Mouse (Mus musculus): ENCODE results near the gene Hspd1.
"Not testable (repeated sequence)": the region's sequence is repeated elsewhere in the genome, so short reads cannot be mapped to it uniquely, and the experiment has no call there.

Gene Hspd1

DNA sequence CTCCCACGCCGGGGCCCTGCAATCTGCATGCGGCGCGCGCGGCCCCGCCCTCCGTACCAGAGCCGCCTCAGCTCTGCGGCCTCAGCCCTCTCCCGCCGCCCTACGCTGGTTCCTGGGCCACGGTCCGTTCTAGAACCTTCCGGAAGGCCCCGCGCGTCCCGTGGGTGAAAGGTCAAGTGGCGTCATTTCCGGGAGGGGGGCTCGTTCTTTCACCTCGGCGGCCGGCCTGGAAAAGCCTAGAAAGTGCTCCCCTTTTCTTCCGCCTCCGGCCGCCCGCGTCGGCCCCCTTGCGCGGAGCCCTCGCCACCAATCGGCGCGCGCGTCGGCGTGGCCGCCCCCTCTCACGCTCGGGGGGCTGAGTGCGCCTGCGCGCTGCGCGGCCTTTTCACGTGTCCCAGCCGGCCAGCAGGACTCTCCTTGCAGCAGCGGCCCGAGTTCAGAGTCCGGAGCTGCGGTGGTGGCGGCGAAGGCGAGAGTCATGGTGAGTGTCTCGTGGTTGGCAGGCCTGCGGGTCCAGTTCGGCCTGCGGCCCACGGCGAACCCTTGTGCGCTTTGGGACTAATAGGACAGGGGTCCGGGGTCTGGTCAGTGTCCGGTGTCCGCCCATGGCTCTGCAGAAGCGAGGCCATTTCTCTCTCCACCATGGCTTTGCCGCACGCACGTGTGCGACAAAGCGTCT, at the start of gene Hspd1, which contains the start of gene Hspe1:
Gene Hspd1, minus strand, starts transcription at position 312 of the 679 bp plus-strand sequence.
Gene Hspe1, plus strand, starts transcription at position 201 of the 679 bp plus-strand sequence.
- Histone ChIP-seq H3K36me3 (ENCODE audit: control insufficient read depth, insufficient read depth, low read length, poor library complexity, severe bottlenecking) (peaks cover 13% of the 10 kb centered on the region), H3K27me3 (ENCODE audit: control insufficient read depth, insufficient read depth, low read length, poor library complexity, severe bottlenecking) (no peaks in the 10 kb centered on the region)
- peak; percentile 99 for DNase-seq (ENCODE audit: low read depth, low spot score)

DNA sequence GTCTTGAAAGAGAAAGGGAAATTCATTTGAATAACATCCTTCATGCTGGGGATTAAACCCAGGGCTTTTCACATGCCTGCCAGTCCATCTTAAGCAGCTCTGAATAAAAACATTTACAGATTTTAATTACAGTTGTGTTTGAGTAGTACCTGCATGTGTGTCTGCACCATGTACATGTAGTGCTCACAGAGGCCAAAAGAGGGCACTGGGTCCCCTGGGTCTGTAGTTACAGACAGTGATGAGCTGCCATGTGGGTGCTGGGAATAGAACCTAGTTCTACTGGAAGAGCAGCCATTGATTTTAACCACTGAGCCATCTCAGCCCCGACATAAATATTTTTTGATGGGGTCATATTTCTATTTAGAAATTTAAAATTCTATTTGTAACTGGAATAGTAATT, 47.8 kb upstream of the Hspd1 start:
- H3K27me3 ChIP-seq (ENCODE audit: control insufficient read depth, insufficient read depth, low read length, poor library complexity, severe bottlenecking): no peaks in the 10 kb centered on the region
- 0 out of 2 replicates have a peak, but pooled peaks cover 2% of the 10 kb centered on the region for H3K36me3 ChIP-seq (ENCODE audit: control insufficient read depth, insufficient read depth, low read length, poor library complexity, severe bottlenecking)
- DNase-seq (ENCODE audit: low read depth, low spot score): peak; percentile 20

DNA sequence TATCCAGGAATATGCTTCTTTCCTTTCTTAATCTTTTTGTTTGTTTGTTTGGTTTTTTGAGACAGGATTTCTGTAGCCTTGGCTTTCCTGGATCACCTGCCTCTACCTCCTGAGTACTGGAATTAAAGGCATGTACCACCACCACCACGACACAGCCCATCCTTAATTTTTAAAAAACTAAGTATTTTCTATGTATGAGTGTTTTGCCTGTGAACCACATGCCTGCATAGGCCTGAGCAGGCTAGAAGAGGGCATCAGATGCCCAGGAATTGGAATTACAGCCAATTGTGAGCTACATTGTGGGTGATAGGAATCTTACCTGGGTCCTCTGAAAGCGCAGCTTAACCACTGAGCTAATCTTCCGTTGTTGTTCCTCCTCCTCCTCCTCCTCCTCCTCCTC, 46.3 kb upstream of the Hspd1 start:
- no peaks in the 10 kb centered on the region for H3K27me3 ChIP-seq (ENCODE audit: control insufficient read depth, insufficient read depth, low read length, poor library complexity, severe bottlenecking)
- 0 out of 2 replicates have a peak, but pooled peaks cover 2% of the 10 kb centered on the region for H3K36me3 ChIP-seq (ENCODE audit: control insufficient read depth, insufficient read depth, low read length, poor library complexity, severe bottlenecking)
- DNase-seq (ENCODE audit: low read depth, low spot score): no peak

DNA sequence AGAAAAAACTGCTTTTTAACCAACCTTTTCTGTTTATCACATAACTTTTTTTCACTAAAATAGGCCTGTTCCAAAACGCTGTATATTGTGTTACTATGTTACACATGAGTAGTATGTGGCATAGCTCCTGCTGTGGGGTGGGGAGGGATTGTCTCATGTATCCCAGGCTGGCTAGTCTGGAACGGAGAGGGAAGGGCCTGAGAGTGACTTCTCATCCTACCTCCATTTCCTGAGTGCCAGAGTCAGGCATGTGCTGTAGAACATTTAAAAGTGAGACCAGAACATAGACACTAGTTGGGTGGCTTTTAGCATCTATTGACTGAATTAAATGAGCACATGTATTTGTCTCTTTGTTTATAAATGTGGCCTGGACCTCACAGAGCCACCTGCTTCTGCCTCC, 45.1 kb upstream of the Hspd1 start:
- DNase-seq (ENCODE audit: low read depth, low spot score): no peak
- no peaks in the 10 kb centered on the region for H3K27me3 ChIP-seq (ENCODE audit: control insufficient read depth, insufficient read depth, low read length, poor library complexity, severe bottlenecking)
- H3K36me3 ChIP-seq (ENCODE audit: control insufficient read depth, insufficient read depth, low read length, poor library complexity, severe bottlenecking): 0 out of 2 replicates have a peak, but pooled peaks cover 2% of the 10 kb centered on the region

DNA sequence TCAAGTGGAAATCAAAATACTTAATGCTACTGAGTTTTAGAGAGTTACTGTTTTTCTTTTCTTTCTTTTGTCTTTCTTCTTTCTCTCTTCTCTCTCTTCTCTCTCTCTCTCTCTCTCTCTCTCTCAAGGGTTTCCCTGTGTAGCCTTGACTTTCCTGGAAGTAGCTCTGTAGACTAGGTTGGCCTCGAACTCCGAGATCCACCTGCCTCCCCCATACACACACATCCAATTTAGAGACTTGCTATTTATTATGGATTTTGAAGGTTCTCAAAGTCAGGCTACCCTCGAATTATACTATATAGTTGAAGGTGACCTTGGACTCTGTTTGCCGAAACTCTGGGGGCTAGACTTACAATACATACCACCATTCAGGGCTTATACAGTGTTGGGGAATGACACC, 44.3 kb upstream of the Hspd1 start:
- no peaks in the 10 kb centered on the region for H3K27me3 ChIP-seq (ENCODE audit: control insufficient read depth, insufficient read depth, low read length, poor library complexity, severe bottlenecking)
- H3K36me3 ChIP-seq (ENCODE audit: control insufficient read depth, insufficient read depth, low read length, poor library complexity, severe bottlenecking): 0 out of 2 replicates have a peak, but pooled peaks cover 2% of the 10 kb centered on the region
- no peak for DNase-seq (ENCODE audit: low read depth, low spot score)

DNA sequence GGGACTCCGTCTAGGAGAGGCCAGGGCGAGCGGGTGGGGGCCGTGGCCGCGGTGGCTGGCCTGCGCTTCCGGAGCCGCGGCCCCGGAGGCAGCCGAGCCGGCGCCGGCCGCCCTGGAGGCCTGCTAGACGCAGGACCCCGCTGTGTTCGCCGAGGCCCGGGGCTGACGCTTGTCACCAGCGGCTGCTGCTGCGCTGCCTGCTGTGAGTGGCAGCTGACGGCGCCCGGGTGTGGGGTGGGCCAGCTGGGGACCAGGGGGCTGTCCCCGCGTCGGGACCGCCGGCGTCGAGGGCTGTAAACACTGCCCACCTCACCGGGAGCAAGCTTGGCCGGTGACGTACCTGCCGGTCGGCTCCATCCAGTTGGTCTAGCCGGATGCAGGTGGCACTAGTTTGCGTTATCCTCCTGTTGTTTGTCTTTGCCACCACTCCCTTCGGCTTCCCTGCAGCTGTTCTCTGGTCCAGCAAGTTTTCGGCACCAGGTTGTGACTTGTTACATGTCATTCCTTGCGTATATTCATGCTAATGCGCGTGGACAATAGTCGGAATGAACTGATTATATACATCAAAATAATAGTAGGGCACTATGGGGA, 43.5 kb upstream of the Hspd1 start:
- peak; percentile 71 for DNase-seq (ENCODE audit: low read depth, low spot score)
- 0 out of 2 replicates have a peak, but pooled peaks cover 2% of the 10 kb centered on the region for H3K36me3 ChIP-seq (ENCODE audit: control insufficient read depth, insufficient read depth, low read length, poor library complexity, severe bottlenecking)
- no peaks in the 10 kb centered on the region for H3K27me3 ChIP-seq (ENCODE audit: control insufficient read depth, insufficient read depth, low read length, poor library complexity, severe bottlenecking)

DNA sequence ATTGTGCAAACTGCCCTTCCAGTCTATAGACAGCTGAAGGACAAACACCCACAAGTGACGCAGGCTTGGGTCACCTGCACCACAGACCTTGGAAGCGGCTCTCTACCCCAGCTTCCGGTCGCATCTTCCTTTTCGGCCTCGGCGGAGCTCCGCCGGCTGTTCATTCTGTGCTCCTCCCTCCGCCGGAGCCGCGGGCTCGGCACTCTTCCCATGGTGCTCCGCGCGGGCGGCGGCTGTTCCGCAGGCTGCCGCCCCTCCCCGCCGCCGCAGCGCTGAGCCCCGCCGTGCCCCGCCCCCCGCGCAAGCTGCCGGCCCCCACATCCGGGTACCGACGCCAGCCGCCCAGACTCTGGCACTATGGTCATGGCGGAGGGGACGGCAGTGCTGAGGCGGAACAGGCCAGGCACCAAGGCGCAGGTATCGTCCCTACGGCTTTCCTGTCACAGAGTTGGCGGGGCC, 42.9 kb upstream of the Hspd1 start, which contains the start of gene Mob4:
Gene Mob4, plus strand, starts transcription at position 289 of the 459 bp plus-strand sequence.
- H3K27me3 ChIP-seq (ENCODE audit: control insufficient read depth, insufficient read depth, low read length, poor library complexity, severe bottlenecking): no peaks in the 10 kb centered on the region
- DNase-seq (ENCODE audit: low read depth, low spot score): peak; percentile 96
- H3K36me3 ChIP-seq (ENCODE audit: control insufficient read depth, insufficient read depth, low read length, poor library complexity, severe bottlenecking): 0 out of 2 replicates have a peak, but pooled peaks cover 2% of the 10 kb centered on the region

DNA sequence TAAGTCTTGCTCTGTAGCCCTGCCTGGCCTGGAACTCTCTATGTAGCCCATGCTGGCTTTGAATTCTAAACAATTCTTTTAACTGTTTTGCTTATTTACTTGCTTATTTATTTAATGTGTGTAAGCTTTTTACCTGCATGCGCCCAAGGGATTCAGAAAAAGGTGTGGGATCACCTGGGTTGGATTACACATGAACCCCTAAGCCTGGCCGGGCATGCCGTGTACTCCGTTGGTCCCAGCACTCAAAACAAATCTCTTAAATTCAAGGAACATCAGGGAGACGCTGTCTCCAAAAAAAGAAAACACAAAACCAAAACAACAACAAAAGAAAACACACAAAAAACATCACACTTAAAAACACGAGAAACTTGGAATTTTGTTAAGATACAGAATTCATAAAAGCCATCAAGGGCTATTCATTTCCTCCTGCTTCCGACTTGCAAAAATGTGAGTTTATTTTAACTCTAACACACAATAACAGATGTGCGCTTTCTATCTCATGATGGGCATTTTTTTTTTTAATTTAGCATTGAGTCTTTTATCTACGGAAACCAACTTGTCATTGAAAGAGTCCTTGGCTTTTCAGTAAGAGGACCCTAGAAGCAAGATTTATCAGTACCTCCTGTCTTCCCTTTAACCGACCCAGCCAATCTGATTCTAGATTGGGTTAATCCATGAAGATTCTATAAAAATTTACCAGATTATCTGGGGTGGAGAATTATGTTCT, 42.3 kb upstream of the Hspd1 start:
- no peaks in the 10 kb centered on the region for H3K27me3 ChIP-seq (ENCODE audit: control insufficient read depth, insufficient read depth, low read length, poor library complexity, severe bottlenecking)
- 0 out of 2 replicates have a peak, but pooled peaks cover 2% of the 10 kb centered on the region for H3K36me3 ChIP-seq (ENCODE audit: control insufficient read depth, insufficient read depth, low read length, poor library complexity, severe bottlenecking)
- DNase-seq (ENCODE audit: low read depth, low spot score): no peak

DNA sequence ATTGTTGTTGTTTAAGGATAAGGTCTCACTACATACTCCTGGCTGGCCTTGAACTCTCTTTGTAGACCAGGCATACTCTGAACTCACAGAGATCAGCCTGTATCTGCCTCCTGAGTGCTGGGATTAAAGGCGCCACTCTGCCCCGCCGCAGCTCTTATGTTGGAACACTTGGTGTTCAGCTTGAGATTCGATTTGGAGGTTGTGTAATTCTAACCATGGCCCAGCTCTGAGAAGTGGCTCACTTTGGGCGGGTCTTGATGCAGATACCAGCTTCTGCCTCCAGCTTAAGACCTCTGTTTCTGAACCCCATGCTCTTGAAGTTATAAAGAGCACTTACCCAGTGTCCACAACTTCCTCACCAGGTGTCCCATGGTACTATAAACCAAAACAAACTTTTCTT, 41.7 kb upstream of the Hspd1 start:
- peak; percentile 16 for DNase-seq (ENCODE audit: low read depth, low spot score)
- 0 out of 2 replicates have a peak, but pooled peaks cover 2% of the 10 kb centered on the region for H3K36me3 ChIP-seq (ENCODE audit: control insufficient read depth, insufficient read depth, low read length, poor library complexity, severe bottlenecking)
- H3K27me3 ChIP-seq (ENCODE audit: control insufficient read depth, insufficient read depth, low read length, poor library complexity, severe bottlenecking): no peaks in the 10 kb centered on the region

DNA sequence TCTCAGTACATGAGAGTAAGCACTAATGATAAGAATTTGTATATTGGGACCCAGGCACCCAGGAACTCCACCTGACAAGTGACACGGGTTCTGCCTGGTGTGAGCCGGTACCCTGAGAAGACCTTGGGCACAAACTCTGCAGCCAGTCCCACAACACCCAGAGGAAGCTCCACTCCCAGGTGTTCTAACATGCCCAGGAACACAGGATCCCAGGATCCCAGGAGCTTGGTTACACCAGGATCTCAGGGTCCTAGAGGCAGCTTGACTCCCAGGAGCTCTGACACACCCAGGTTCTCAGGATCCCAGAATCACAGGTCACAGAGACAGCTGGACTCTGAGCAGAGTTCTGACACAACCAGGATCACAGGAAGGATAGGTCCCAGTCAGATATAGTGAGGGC, 36.1 kb upstream of the Hspd1 start:
- not testable (repeated sequence) for DNase-seq (ENCODE audit: low read depth, low spot score); H3K36me3 ChIP-seq (ENCODE audit: control insufficient read depth, insufficient read depth, low read length, poor library complexity, severe bottlenecking)

DNA sequence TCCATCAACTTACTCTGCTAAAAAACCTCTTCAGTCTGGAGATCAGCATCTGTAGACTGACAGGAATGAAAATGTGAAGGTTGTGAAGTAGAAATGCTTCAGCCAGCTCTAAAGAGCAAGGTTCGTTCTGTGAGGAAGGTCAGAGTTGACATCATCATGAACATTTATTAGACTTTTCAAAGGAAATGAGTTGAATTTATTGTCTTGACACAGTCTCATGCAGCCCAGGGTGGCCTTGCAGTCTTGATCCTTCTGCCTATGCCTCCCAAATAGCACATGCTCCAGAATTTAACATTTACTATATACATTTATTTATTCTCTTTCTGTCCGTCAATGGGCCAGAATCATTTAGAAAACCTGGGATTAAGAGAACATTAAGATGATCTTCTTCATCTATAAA, 35.5 kb upstream of the Hspd1 start:
- Histone ChIP-seq H3K27me3 (ENCODE audit: control insufficient read depth, insufficient read depth, low read length, poor library complexity, severe bottlenecking) (no peaks in the 10 kb centered on the region), H3K36me3 (ENCODE audit: control insufficient read depth, insufficient read depth, low read length, poor library complexity, severe bottlenecking) (no peaks in the 10 kb centered on the region)
- no peak for DNase-seq (ENCODE audit: low read depth, low spot score)

More for the DNA sequence above, 36.1 kb upstream of the Hspd1 start:
- not testable (repeated sequence) for H3K27me3 ChIP-seq (ENCODE audit: control insufficient read depth, insufficient read depth, low read length, poor library complexity, severe bottlenecking)

DNA sequence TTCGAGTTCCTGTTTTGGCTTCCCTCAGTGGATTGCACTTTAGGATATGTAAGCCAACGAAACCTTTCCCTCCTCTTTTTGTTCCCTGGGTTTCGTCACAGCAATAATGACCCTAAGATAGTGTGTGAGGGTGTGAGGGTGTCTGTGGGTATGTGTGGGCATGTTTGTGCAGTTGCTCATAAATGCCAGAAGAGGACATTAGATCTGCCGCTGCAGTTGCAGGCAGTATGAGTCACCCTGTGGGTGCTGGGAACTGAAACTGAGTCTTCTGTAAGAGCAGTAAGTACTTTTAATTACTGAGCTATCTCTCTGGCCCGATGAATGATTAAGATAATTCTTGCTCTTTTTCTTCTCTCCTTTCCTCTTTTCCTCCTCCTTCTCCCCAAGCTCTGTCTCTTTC, 35.0 kb upstream of the Hspd1 start:
- Histone ChIP-seq H3K36me3 (ENCODE audit: control insufficient read depth, insufficient read depth, low read length, poor library complexity, severe bottlenecking) (no peaks in the 10 kb centered on the region), H3K27me3 (ENCODE audit: control insufficient read depth, insufficient read depth, low read length, poor library complexity, severe bottlenecking) (no peaks in the 10 kb centered on the region)
- no peak for DNase-seq (ENCODE audit: low read depth, low spot score)

DNA sequence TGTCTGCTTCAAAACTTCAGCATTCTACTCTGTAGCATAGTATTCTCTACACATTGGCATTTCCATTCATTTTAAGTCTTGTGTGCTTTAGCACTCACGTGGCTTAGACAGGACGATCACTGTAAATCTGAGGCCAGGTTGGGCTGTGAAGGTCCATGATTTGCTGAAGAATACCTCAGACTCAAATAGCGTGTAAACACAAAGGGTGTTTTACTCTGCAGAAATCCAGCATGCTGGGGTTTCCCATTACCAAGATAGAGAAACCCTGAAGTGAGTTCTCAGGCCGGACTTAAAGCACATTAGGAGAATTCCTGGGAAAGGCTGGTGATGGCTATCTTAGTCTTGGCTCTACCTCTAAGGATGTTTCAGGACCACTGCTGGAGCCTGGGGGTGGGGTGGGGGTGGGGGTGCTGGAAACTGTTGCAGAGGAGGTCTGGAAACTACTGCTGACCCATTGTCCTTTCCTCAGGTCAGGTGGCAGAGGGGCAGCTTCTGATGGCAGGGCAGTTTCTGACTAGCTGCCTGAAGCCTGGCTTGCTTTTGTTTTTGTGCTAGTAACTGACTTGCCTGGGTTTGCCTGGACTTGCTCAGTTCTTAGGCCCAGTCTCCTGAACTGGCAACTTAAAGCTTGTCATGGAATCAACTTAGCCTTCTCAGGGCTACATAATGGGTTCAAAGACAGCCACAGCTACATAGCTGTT, 21.2 kb upstream of the Hspd1 start:
- DNase-seq (ENCODE audit: low read depth, low spot score): no peak
- H3K27me3 ChIP-seq (ENCODE audit: control insufficient read depth, insufficient read depth, low read length, poor library complexity, severe bottlenecking): no peaks in the 10 kb centered on the region
- no peaks in the 10 kb centered on the region for H3K36me3 ChIP-seq (ENCODE audit: control insufficient read depth, insufficient read depth, low read length, poor library complexity, severe bottlenecking)

DNA sequence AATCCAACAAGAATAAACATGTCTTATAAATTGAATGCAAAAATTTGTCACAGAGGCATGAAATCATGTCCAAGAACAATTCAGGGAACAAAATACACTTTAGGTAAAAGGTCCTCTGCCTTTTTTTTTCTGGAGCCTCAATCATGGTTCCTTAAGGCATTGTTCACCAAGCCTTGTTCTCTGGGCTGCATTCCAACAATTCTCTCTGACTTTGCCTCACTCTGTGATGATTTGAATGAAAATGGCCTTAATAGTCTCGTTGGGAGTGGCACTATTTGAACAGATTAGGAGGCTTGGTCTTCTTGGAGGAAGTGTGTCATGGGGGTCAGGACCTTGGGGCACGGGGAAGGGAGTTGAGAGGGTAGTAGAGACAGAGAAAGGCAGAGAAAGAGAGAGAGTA, 20.4 kb upstream of the Hspd1 start:
- H3K27me3 ChIP-seq (ENCODE audit: control insufficient read depth, insufficient read depth, low read length, poor library complexity, severe bottlenecking): no peaks in the 10 kb centered on the region
- no peak for DNase-seq (ENCODE audit: low read depth, low spot score)
- H3K36me3 ChIP-seq (ENCODE audit: control insufficient read depth, insufficient read depth, low read length, poor library complexity, severe bottlenecking): no peaks in the 10 kb centered on the region

Data from splenic B cell, adult 2 months (primary cell).